Mouse (Mus musculus) stomach, embryonic 16.5 days (tissue): ENCODE results near the gene Ajuba. TPM values are rescaled to one million over a fixed set of nuclear protein-coding genes. Genes with fewer than 3 reads are reported as not detected.

ENCODE experiments used
- ATAC-seq: fragments of 200-750 bp; cut with Nextera tagmentation; 2 replicates; pipeline ENCODE4 v1.8.0; 2017; ENCODE audit warnings: moderate number of reproducible peaks, moderate TSS enrichment; ENCODE audit not compliant: insufficient read depth, low FRiP score
- H3K27ac ChIP-seq: fragments of 300-500 bp; sonication (generic); 2 replicates; pipeline ENCODE4 v1.5.1; 2014; ENCODE audit warnings: low read length
- H3K27me3 ChIP-seq: fragments of 300-500 bp; sonication (generic); 2 replicates; pipeline ENCODE4 v1.6.1; 2014; ENCODE audit warnings: low read length, control low read depth, mixed read lengths; ENCODE audit not compliant: control insufficient read depth, insufficient read depth
- H3K36me3 ChIP-seq: fragments of 300-500 bp; sonication (generic); 2 replicates; pipeline ENCODE4 v1.6.1; 2014; ENCODE audit warnings: low read length; ENCODE audit not compliant: control insufficient read depth, insufficient read depth
- H3K4me1 ChIP-seq: fragments of 300-500 bp; sonication (generic); 2 replicates; pipeline ENCODE4 v1.6.1; 2014; ENCODE audit warnings: low read length, control low read depth, mixed read lengths; ENCODE audit not compliant: control insufficient read depth, insufficient read depth
- H3K4me2 ChIP-seq: fragments of 300-500 bp; sonication (generic); 2 replicates; pipeline ENCODE4 v1.6.1; 2014; ENCODE audit warnings: low read depth, low read length, mixed read lengths
- H3K4me3 ChIP-seq: fragments of 300-500 bp; sonication (generic); replicated peaks from 2 replicates; pipeline ENCODE4 v1.5.1; 2014; ENCODE audit warnings: mild to moderate bottlenecking, low read length
- H3K9ac ChIP-seq: fragments of 300-500 bp; sonication (generic); 2 replicates; pipeline ENCODE4 v1.6.1; 2014; ENCODE audit warnings: low read length
- H3K9me3 ChIP-seq: fragments of 300-500 bp; sonication (generic); replicated peaks from 2 replicates; pipeline ENCODE4 v1.6.1; 2016; ENCODE audit warnings: low read length, control low read depth; ENCODE audit not compliant: control insufficient read depth
- WGBS: fragments of 180-500 bp; shearing (Covaris S2); extraction: QIAGEN DNeasy Blood & Tissue Kit; methylation state at CpG from one replicate; pipeline ENCODE4 v1.1.7; 2014; 5-methylcytosine and 5-hydroxymethylcytosine counted together
- polyA plus RNA-seq: library from polyadenylated mRNA; unstranded; fragments of >200 nt; fragmentation: Nextera tagmentation; extraction: Ambion mirVana; gene quantifications from 2 replicates; pipeline ENCODE4 v1.2.1, GENCODE M21; 2015

Gene Ajuba
- polyA plus RNA-seq, 1 experiment from 2014 or later, result 19.5 TPM

GRCm38 (mm10) chr14:54576241-54577088 is 893 bp downstream of the Ajuba start:
- under 1% methylated on average over 84 of the region's 84 CpGs for WGBS
- Histone ChIP-seq H3K9ac (peak overlapping the region; percentile 90), H3K36me3 (no peaks in the 10 kb centered on the region), H3K27ac (peak overlapping the region; percentile 86), H3K4me2 (peak overlapping the region; percentile 57), H3K27me3 (no peaks in the 10 kb centered on the region), H3K9me3 (no peaks in the 10 kb centered on the region), H3K4me1 (peaks cover 37% of the 10 kb centered on the region), H3K4me3 (peak overlapping the region; percentile 88)
- ATAC-seq, result no peak

DNA sequence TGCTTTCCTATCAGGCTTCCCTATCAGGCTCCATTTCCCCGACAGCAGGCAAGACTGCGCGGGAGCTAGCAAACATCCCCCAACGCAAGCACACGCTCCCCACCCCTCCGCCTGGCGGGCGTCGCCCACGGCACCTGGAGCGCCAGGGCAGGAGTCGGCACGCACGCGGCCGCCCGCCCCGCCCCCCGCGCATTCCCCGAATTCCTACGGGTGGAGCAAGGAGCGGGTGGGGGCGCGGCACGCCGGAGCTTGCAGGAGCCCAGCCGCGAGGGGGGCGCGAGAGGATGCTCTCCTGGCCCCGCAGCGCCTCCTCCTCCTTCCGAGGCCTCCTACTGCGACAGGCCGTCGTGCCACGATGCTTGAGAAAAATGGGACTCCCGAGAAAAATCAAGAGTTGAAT is 1.7 kb downstream of the Ajuba start:
- Histone ChIP-seq H3K36me3 (0 out of 2 replicates have a peak, but pooled peaks cover 4% of the 10 kb centered on the region), H3K27me3 (no peaks in the 10 kb centered on the region), H3K4me1 (peaks cover 37% of the 10 kb centered on the region), H3K27ac (peak overlapping the region; percentile 88), H3K9ac (peak overlapping the region; percentile 90), H3K4me3 (peak overlapping the region; percentile 88), H3K4me2 (peak overlapping the region; percentile 57), H3K9me3 (no peaks in the 10 kb centered on the region)
- WGBS, result under 1% methylated on average over 39 of the region's 39 CpGs
- peak; percentile 48 for ATAC-seq

DNA sequence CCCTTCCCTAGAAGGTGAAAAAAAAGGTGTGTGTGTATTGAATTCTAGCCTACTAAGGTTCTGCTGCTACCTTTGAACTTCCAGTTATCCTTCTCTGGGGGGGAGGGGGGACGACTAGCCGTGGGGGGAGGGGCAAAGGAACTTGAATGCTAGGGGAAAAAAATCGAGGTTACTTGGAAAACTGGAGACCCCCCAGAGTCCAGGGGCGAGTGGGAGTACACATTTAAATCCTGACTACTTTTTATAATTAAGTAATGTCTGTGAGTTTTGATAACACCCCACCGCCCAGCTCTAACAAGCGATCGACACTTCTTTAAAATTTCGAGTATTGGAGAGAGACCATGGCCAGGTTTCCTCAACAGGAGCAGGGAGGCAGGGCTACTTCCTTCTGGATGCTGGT is 2.3 kb downstream of the Ajuba start:
- WGBS, result 8% methylated on average over 8 of the region's 8 CpGs
- no peak for ATAC-seq
- H3K4me2 ChIP-seq, result peak overlapping the region; percentile 57

DNA sequence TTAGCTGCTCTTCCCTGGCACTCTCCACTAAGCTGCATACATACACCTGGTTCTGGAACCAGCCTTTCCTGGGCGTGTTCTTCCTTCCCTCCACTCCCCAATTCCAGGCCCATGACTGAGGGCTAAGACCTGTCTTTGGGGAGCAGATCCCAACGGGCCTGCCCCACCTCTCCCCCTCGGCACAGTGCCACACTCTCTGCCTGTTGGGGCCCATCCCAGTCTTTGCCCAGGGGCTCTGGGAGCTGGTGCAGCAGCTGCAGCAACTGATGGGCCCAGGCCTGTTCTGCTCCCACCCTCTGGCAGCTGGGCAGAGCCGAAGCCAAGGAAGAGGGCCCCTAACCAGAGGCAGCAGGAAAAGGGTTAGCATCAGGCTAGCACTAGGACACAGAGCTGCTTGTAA is 3.1 kb downstream of the Ajuba start:
- 0 out of 2 replicates have a peak, but pooled peaks have one; percentile 5 for ATAC-seq
- Histone ChIP-seq H3K4me1 (peaks cover 40% of the 10 kb centered on the region), H3K4me2 (peak overlapping the region; percentile 57), H3K4me3 (peak overlapping the region; percentile 88), H3K27ac (peak overlapping the region; percentile 88), H3K9ac (peak overlapping the region; percentile 90), H3K36me3 (0 out of 2 replicates have a peak, but pooled peaks cover 4% of the 10 kb centered on the region), H3K9me3 (no peaks in the 10 kb centered on the region), H3K27me3 (no peaks in the 10 kb centered on the region)
- 16% methylated on average over 4 of the region's 4 CpGs for WGBS

More for the DNA sequence above, 2.3 kb downstream of the Ajuba start:
- H3K27me3 ChIP-seq, result no peaks in the 10 kb centered on the region
- H3K9ac ChIP-seq, result peak overlapping the region; percentile 90
- peak overlapping the region; percentile 88 for H3K4me3 ChIP-seq
- peak overlapping the region; percentile 88 for H3K27ac ChIP-seq
- H3K9me3 ChIP-seq, result no peaks in the 10 kb centered on the region
- H3K36me3 ChIP-seq, result 0 out of 2 replicates have a peak, but pooled peaks cover 4% of the 10 kb centered on the region
- peaks cover 37% of the 10 kb centered on the region for H3K4me1 ChIP-seq

DNA sequence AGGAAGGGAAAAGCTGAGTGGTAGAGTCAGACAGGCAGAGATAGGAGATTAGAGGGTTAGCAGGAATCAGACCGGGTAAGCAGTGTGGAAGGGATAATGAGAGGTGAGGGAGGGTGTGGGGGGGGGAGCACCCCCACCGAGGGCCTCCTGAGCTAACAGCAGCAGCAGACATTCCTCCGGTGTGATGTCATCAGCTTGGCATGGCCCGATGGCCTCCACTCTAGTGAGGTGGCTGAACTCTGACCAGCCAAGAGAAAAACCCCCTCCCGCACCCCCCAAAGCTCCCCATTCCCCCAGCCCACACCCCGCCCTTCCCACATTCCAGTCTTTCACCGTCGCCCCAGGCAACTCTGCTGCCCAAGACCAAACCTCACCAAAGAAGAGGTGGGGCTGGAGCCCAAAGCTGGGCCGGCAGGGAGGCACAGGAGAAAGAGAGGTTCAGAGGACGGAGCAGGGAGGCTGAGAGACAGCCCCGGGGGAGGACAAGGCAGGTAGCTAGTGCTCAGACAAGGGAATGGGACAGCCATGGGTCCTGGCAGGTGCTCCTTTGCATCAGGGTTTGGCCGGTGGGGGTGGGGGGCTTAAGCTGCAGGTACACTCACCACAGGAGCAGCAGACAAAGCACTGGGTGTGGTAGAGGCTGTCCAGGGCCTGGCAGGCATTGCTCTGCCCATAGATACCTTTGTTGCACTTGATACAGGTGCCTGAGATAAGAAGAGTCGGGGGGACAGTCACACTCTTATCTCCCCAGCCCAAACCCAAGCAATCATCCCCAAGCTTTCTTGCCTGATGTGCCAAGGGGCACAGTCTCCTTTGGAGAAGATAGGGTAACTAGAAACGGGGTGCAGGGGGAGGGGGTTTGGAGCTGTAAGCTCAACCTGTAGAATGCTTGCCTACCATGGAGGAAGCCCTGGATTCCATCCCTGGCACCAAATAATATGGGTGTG is 4.3 kb downstream of the Ajuba start:
- WGBS, result 14% methylated on average over 14 of the region's 14 CpGs
- H3K9me3 ChIP-seq, result no peaks in the 10 kb centered on the region

GRCm38 (mm10) chr14:54572122-54572521 is 5.2 kb downstream of the Ajuba start:
- no peak overlapping the region for H3K4me2 ChIP-seq

More for the DNA sequence above, 4.3 kb downstream of the Ajuba start:
- Histone ChIP-seq H3K9ac (peak overlapping the region; percentile 90), H3K4me1 (peaks cover 36% of the 10 kb centered on the region), H3K27ac (peak overlapping the region; percentile 88), H3K4me2 (peak overlapping the region; percentile 57), H3K27me3 (no peaks in the 10 kb centered on the region), H3K36me3 (0 out of 2 replicates have a peak, but pooled peaks cover 9% of the 10 kb centered on the region), H3K4me3 (peak overlapping the region; percentile 88)
- ATAC-seq, result peak; percentile 51

GRCm38 (mm10) chr14:54569451-54570392 is 7.6 kb downstream of the Ajuba start:
- peaks cover 30% of the 10 kb centered on the region for H3K4me1 ChIP-seq
- no peak for ATAC-seq
- no peak overlapping the region; the same call in 1 of the 2 replicates for H3K9ac ChIP-seq
- H3K27me3 ChIP-seq, result no peaks in the 10 kb centered on the region
- H3K9me3 ChIP-seq, result no peaks in the 10 kb centered on the region
- no peak overlapping the region for H3K4me2 ChIP-seq
- no peak overlapping the region for H3K4me3 ChIP-seq
- peak overlapping the region; percentile 41 for H3K27ac ChIP-seq
- WGBS, result 63% methylated on average over 17 of the region's 17 CpGs
- H3K36me3 ChIP-seq, result peaks cover 21% of the 10 kb centered on the region; the same call in 1 of the 2 replicates

More at GRCm38 (mm10) chr14:54572122-54572521, 5.2 kb downstream of the Ajuba start:
- no peak overlapping the region for H3K4me3 ChIP-seq
- H3K27me3 ChIP-seq, result no peaks in the 10 kb centered on the region
- H3K27ac ChIP-seq, result peak overlapping the region; percentile 67; the same call in 1 of the 2 replicates
- peaks cover 36% of the 10 kb centered on the region for H3K4me1 ChIP-seq
- 63% methylated on average over 4 of the region's 4 CpGs for WGBS
- no peak overlapping the region for H3K9ac ChIP-seq
- H3K9me3 ChIP-seq, result no peaks in the 10 kb centered on the region
- no peak for ATAC-seq
- H3K36me3 ChIP-seq, result peaks cover 17% of the 10 kb centered on the region; the same call in 1 of the 2 replicates
